Mouse (Mus musculus) gastrocnemius, postnatal 4 days (tissue): Measurements from ENCODE around the gene Macrod2. TPM values are rescaled to one million over a fixed set of nuclear protein-coding genes. Genes with fewer than 3 reads are reported as not detected.

Experiments used
- DNase-seq, 2 experiments: peaks; one replicate each; pipeline ENCODE4 v3.0.0; 2021 to 2022; ENCODE audit warnings: low spot score in 2 of 2, mixed read lengths in 2 of 2
- total RNA-seq, 2 experiments: library from RNA; stranded (reverse); gene quantifications; 2 replicates each; pipeline ENCODE4 v1.2.3; 2021

The Macrod2 gene
- total RNA-seq, 2 experiments from 2014 or later: 17.3 to 17.4 TPM

GRCm38 (mm10) chr2:141911831-141912447, 1516.8 kb downstream of the Macrod2 start:
- DNase-seq: no peak

- no peak for DNase-seq
Measured at GRCm38 (mm10) chr2:141913486-141913885, 1518.4 kb downstream of the Macrod2 start.

DNA sequence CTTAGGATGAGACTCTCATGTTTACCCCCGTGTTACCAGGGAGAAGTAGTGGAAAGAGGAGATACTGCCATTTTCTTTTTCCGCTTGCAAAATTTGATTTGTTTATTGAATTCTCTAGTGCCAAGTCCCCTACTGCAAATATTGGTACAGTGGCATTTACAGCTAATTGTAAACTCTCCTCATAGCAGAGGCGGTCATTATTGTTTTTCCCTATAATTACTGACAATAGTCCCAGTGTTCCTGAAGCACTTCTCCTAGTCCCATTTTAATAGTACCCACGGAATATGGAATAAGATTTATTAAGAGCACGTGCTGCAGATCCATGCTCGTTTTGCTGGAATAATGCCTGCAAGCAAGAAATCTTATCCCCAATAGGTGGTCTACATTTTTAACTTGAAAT, 1518.8 kb downstream of the Macrod2 start:
- no peak for DNase-seq

DNA sequence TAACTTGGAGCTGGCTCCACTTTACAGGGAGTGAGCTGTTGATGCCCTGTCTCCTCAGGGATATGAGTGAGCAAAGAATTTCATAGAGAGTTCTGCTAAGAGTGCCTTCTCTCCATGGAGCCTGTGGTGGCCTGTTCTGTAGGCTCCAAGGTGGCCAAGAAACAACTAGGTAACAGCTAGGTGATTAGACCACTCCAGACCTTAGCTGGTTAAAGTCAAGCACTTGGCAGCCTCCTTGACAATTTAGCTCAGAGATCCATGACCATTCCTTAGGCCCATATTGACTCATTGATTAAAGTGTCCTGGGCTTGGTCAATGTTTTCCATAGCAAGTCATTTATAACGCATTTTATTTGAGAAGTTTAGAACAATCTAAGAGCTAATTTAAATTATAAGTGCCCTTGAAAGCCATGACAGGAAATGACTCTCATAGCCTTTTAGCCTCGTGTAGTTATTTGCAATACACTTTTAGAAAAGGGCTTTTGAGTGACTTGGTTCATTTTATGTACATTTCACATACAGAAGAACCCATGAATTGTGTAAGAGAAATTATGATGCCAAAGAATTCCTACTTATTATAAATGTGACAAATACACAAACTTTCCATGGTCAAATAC, 1525.4 kb downstream of the Macrod2 start:
- DNase-seq: no peak

DNA sequence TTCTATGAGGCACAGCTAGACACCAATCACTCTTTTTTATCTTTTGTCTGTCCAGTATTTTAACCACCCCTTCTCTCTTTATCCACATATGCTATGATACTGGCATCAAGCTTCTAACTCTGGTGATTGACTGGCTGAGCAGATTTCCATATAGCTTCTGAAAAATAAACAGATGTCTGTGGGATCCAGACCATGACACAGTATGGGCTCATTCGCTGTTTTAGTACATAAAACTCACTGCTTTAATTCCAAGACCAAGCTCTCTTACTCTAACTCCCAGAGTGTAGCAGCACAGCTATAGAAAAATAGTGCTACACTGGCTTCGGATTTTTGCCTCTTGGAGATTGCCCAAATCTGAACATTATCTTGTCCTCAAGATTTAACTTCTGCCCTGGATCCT, 1540.0 kb downstream of the Macrod2 start:
- DNase-seq: no peak

- DNase-seq: no peak
Measured at GRCm38 (mm10) chr2:141954795-141955194, 1559.7 kb downstream of the Macrod2 start.

DNA sequence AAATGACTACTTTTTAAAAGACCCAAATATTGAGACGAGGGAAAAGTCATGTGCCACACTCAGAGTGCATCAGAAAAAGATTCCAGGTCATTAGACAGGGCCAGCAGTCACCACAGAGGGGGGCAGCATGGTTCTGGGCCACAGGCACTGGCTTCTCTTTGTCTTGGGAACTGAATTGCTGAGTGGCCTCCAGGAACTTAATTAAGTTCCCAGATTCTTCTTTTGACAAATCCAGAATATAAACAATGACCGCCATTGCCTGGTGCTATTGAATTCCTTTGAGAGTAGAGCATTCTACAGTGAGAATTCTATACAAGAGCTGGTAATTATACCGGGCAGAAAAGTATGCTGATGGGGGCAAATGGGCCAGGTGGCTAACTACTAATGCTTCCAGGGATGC, 1560.1 kb downstream of the Macrod2 start:
- no peak for DNase-seq

GRCm38 (mm10) chr2:141962868-141963267, 1567.8 kb downstream of the Macrod2 start:
- DNase-seq: no peak

DNA sequence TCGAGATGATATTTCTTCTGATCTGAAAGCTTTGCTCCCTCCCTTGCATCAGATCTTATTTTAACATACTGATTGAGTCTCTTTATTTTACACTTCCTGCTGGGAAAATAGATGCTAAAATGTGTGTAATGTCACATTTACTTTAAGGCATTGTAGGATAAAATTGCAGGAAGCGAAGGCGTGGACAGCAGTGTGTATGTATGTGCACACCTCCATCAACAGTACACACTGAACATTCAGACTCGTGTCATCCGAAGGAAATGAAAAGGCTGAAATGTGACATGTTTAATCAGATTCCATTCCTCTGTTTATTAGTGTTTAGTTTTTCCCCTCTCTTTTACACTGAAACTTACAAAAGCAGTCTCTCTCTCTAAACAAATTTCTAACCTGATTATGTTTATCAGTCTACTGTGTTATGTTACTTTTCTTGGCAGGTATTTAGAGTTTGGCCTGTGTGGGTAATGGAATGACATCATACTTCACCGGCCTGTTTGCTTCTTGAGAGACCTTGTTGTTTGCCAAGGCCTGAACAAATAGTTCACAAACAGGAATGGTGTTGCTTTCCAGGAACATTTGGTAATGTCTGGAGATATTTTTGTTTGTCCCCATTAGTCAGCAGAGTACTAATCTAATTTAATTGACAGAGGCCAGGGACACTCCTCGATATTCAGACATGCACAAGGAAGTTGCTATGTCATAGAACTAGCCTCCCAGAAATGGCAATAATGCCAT, 1588.7 kb downstream of the Macrod2 start:
- no peak for DNase-seq

DNA sequence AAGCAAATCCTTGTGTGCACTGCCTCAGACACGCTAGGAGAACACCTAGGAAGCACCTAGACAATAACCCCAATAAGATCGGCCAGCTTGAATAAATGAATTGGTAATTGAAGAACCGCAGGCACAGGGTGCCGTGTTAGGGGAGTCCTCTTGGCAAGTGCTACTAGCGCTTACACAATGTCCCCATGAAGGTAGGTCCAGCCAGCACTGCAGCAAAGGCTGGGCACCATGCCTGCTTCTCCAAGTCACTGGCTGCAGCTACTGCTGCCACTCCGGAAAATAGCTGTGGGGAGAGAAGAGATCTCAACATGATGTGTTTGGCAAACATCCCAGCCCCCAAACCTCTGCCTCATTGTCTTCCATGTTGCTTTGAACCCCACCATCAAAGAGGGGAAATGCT, 1603.8 kb downstream of the Macrod2 start:
- no peak for DNase-seq

DNA sequence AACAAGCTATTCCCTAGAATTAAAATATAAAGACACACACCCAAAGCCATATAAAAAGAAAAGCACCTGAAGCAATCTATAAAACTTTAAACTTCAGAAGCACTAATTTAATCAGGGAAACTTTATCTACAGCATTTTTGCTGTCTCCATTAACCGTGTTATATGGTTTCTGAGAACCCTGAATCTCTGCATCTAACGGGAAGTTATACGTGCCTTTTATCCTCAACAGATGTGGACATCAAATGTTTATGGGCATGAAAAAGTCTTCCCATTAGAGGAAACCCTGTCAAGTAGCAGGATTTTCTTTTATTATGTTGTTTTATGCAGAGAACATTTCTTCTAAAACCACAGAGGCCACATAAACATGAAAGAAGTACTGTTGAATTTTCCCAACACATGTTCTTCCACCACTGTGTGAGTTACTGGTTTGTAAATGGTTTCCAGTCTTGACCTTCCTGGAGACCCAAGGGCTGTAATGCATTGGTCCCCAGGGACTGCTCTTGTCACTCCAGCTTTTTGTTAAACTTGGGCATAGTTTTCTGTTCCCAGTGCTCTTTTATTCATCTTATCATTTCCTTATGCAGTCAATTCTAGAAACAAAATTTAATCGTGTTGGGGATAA, 1629.5 kb downstream of the Macrod2 start:
- DNase-seq: no peak

GRCm38 (mm10) chr2:142026721-142027120, 1631.6 kb downstream of the Macrod2 start:
- no peak for DNase-seq

DNA sequence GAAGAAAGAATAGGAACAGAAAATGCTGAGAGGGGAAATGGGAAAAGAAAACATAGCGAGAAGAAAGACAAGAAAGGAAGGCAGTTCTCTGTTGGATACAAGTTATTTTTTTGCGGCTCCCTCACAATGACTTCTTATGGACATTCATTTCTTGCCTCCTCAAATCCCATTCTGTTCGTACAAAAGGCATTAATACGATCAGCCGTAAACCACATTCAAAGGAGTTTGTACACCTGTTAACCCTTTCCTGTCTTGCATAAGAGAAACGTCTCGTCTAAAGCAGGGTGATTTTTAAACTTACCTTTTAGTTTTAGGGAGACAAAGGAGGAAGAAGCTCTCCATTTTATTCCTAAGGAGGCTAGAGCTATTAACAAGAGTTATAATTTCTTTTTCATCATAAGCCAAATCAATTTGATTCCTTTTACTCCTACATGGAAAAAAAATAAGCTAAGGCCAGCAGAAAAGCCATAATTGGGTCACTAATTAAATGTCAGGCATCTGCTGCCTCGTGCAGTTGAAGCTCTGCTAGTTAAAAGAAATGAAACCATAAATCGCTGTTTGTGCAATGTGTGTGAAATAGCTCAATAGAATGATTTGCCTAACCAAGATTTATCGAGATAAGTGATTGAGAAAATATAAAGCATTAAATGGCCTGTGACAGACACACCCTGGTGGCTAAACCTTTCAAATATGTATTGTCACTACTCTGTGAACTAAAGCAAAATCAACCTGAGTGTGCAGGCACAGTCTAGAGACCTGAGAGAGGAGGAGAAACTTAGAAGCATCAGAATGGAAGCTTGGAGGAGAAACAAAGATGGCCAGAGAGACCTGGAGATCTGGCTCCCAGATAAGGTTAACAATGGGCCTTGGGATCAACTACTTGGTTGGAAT, 1635.9 kb downstream of the Macrod2 start:
- no peak for DNase-seq

DNA sequence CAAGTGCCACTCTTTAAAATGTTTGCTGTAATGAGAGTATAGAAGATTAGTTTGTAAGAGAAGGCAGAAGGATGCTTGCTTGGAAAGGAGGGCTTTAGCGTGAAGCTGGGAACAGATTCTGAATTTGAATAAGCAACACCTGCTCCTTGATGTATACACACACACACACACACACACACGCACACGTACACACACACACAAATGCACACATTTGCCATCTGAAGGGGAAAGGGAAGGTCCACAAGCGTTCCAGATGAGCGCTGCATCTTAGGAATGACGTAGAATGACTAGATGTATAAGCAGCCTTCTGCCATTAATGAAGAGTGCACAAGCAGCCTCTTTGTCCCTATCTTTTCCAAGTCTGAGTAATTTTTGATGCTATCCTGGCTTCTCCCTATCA, 1660.5 kb downstream of the Macrod2 start:
- DNase-seq: no peak

DNA sequence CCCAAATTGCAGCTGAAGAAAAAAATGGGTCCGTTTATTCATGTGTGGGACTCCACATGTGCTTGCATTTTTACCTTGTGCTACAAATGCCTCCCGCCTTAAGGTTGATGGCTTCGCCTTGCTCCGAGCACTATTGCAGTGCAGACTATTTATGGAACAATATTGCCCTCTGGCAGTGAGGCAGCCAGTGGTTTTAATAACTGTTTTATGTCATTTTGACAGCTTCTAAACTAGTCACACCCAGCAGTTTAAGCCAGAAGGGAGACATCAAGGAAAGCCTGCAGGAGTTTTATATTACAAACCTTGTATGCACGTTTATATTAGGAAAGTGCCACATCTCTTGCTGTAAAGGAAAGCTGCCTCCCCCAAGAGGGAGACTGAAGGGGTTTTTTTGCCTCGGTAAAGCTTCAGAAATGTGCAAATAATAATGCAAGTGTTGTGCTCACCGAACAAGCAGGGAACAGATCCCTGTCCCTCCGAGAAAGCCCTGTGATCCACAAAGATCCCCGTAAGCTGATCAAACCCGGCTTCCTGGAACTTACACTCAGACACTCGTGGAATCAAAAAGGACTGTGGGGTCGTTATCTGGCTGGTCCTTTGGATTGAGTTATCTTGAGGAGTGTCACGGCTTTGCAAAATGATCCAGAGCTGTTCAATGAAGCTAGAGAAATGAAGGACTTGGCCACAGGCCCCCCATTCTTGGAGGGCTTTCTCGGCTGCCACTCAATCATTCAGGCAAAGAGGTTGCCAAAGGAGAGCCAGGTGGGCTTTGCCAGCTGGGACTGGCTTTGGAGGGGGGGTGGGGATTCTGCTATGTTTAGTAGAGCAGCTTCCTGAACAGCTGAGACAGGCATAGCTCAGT, 1663.0 kb downstream of the Macrod2 start:
- DNase-seq: peak in 1 of 2 experiments; percentile 9

- peak in 1 of 2 experiments; percentile 6 for DNase-seq
Measured at GRCm38 (mm10) chr2:142058751-142059090, 1663.6 kb downstream of the Macrod2 start.

DNA sequence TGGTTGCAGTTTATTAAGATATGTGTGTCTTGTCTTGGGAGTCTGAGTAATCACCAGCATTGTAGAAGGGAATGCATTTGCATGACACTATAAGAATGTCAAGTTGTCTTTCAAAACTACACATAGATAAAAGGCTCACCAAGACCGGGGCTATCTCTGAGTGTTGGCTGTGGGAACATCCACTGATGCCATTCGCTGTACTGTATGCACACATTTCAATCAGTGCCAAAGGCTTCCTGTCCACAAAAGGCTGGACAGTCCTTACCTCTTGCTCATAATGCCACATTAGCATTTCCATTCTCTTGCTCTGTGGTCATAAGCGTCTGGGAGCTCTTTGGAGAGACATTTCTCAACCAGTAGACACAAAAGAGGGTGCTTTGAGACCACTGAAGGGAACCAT, 1713.8 kb downstream of the Macrod2 start:
- DNase-seq: no peak

- DNase-seq: no peak
Measured at GRCm38 (mm10) chr2:142116623-142117022, 1721.5 kb downstream of the Macrod2 start.

GRCm38 (mm10) chr2:142128109-142128508, 1733.0 kb downstream of the Macrod2 start:
- no peak for DNase-seq

DNA sequence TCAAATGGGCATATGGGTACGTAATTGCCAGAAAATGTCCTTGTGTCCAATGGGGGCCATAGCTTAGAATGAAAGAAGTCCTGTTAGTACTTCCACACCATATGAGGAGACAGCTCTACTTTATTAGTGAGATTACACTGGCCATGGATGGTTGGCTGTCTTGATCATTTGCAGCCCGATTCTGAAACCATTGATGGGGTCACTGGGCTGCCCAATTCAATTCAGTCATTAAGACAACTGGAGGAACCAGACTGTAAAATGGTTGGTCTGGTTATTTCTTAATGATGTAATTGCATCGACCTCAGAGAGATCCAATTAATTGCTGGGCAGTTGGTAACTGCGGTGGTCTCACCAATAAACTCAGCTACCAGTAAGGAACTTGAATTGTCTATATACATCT, 1734.1 kb downstream of the Macrod2 start:
- DNase-seq: no peak
